Mouse (Mus musculus) urinary bladder, postnatal 14 days (tissue): ENCODE data around the gene Itgal.
"Not testable (repeated sequence)": the region's sequence is repeated elsewhere in the genome, so short reads cannot be mapped to it uniquely, and the experiment has no call there.

ENCODE experiments used
- DNase-seq: peaks from one replicate; pipeline ENCODE4 v3.0.0; 2021; ENCODE audit warnings: low spot score

The Itgal gene

GRCm38 (mm10) chr7:127342332-127342731 lies 46.3 kb downstream of the Itgal start:
- no peak for DNase-seq

GRCm38 (mm10) chr7:127342888-127343287 lies 46.8 kb downstream of the Itgal start:
- no peak for DNase-seq

- DNase-seq, result no peak
Observed at GRCm38 (mm10) chr7:127343351-127344019, 47.4 kb downstream of the Itgal start.

GRCm38 (mm10) chr7:127344371-127344770 lies 48.3 kb downstream of the Itgal start:
- DNase-seq, result no peak

- DNase-seq, result peak; percentile 54
Observed at GRCm38 (mm10) chr7:127345092-127345491, 49.0 kb downstream of the Itgal start.

- DNase-seq, result peak; percentile 94
Observed at GRCm38 (mm10) chr7:127345512-127346325, 49.7 kb downstream of the Itgal start, which contains the start of gene Zfp768. Gene Zfp768, minus strand, starts transcription at chr7:127345589.

- DNase-seq, result peak; percentile 77
Observed at GRCm38 (mm10) chr7:127346676-127347075, 50.6 kb downstream of the Itgal start.

- DNase-seq, result no peak
Observed at GRCm38 (mm10) chr7:127351230-127352004, 55.4 kb downstream of the Itgal start.

- DNase-seq, result no peak
Observed at GRCm38 (mm10) chr7:127355796-127356195, 59.7 kb downstream of the Itgal start.

- no peak for DNase-seq
Observed at GRCm38 (mm10) chr7:127357871-127358270, 61.8 kb downstream of the Itgal start.

GRCm38 (mm10) chr7:127358472-127358871 lies 62.4 kb downstream of the Itgal start:
- DNase-seq, result no peak

- no peak for DNase-seq
Observed at GRCm38 (mm10) chr7:127360265-127360664, 64.2 kb downstream of the Itgal start.

GRCm38 (mm10) chr7:127361449-127361848 lies 65.4 kb downstream of the Itgal start:
- DNase-seq, result no peak

GRCm38 (mm10) chr7:127362418-127362817 lies 66.4 kb downstream of the Itgal start:
- not testable (repeated sequence) for DNase-seq

GRCm38 (mm10) chr7:127363475-127363921 lies 67.4 kb downstream of the Itgal start:
- no peak for DNase-seq

GRCm38 (mm10) chr7:127364166-127364565 lies 68.1 kb downstream of the Itgal start:
- DNase-seq, result no peak

GRCm38 (mm10) chr7:127366249-127366648 lies 70.2 kb downstream of the Itgal start:
- DNase-seq, result no peak

- no peak for DNase-seq
Observed at GRCm38 (mm10) chr7:127371213-127371612, 75.2 kb downstream of the Itgal start.

- not testable (repeated sequence) for DNase-seq
Observed at GRCm38 (mm10) chr7:127371870-127372269, 75.8 kb downstream of the Itgal start.

GRCm38 (mm10) chr7:127375271-127376245 lies 79.5 kb downstream of the Itgal start, which contains the start of gene Zfp747:
Gene Zfp747, minus strand, starts transcription at chr7:127376050.
- peak; percentile 96 for DNase-seq

GRCm38 (mm10) chr7:127378310-127378921 lies 82.4 kb downstream of the Itgal start:
- no peak for DNase-seq
